Mouse (Mus musculus) layer of hippocampus, postnatal 36 days (tissue): ENCODE results near the gene Tef. TPM values are rescaled to one million over a fixed set of nuclear protein-coding genes. Genes with fewer than 3 reads are reported as not detected.

Source experiments
- DNase-seq, 2 experiments: peaks; one replicate each; pipeline ENCODE4 v3.0.0; 2022
- total RNA-seq, 2 experiments: library from RNA; stranded (reverse); gene quantifications; 2 replicates each; pipeline ENCODE4 v1.2.3; 2021

Gene Tef
- total RNA-seq, 2 experiments from 2014 or later, result 300 to 307 TPM

GRCm38 (mm10) chr15:81829208-81829580 lies 27.0 kb downstream of the Tef start:
- DNase-seq, result no peak

- DNase-seq, result no peak
Measured at GRCm38 (mm10) chr15:81830530-81830929, 28.3 kb downstream of the Tef start.

- peak; percentile 78 to 83 for DNase-seq
Measured at GRCm38 (mm10) chr15:81831136-81831825, 29.1 kb downstream of the Tef start.

- DNase-seq, result no peak
Measured at GRCm38 (mm10) chr15:81832219-81832618, 30.0 kb downstream of the Tef start.

GRCm38 (mm10) chr15:81833481-81833880 lies 31.3 kb downstream of the Tef start:
- DNase-seq, result no peak

GRCm38 (mm10) chr15:81834171-81834841 lies 32.1 kb downstream of the Tef start:
- no peak for DNase-seq

- no peak for DNase-seq
Measured at GRCm38 (mm10) chr15:81835007-81835880, 33.0 kb downstream of the Tef start.

GRCm38 (mm10) chr15:81836124-81836821 lies 34.1 kb downstream of the Tef start:
- peak; percentile 85 to 86 for DNase-seq

- DNase-seq, result no peak
Measured at GRCm38 (mm10) chr15:81836966-81837920, 35.0 kb downstream of the Tef start.

- no peak for DNase-seq
Measured at GRCm38 (mm10) chr15:81838554-81839235, 36.5 kb downstream of the Tef start.

GRCm38 (mm10) chr15:81839634-81840033 lies 37.4 kb downstream of the Tef start:
- peak; percentile 81 to 83 for DNase-seq

GRCm38 (mm10) chr15:81840306-81840705 lies 38.1 kb downstream of the Tef start:
- DNase-seq, result no peak

- no peak for DNase-seq
Measured at GRCm38 (mm10) chr15:81842275-81842674, 40.1 kb downstream of the Tef start.

GRCm38 (mm10) chr15:81845033-81845625 lies 42.9 kb downstream of the Tef start:
- DNase-seq, result no peak

GRCm38 (mm10) chr15:81845724-81846123 lies 43.5 kb downstream of the Tef start:
- no peak for DNase-seq

GRCm38 (mm10) chr15:81846755-81847154 lies 44.5 kb downstream of the Tef start:
- DNase-seq, result no peak

GRCm38 (mm10) chr15:81847161-81847560 lies 44.9 kb downstream of the Tef start:
- no peak for DNase-seq

GRCm38 (mm10) chr15:81847861-81848260 lies 45.6 kb downstream of the Tef start:
- no peak for DNase-seq

- DNase-seq, result peak in 1 of 2 experiments; percentile 55
Measured at GRCm38 (mm10) chr15:81848301-81848700, 46.1 kb downstream of the Tef start.

GRCm38 (mm10) chr15:81849104-81849503 lies 46.9 kb downstream of the Tef start:
- no peak for DNase-seq
